Mouse (Mus musculus): ENCODE measurements around the gene Plxna2. TPM values are rescaled to one million over a fixed set of nuclear protein-coding genes. Genes with fewer than 3 reads are reported as not detected.

Gene Plxna2
- polyA plus RNA-seq, 1 experiment from 2014 or later, result 10.3 TPM

DNA sequence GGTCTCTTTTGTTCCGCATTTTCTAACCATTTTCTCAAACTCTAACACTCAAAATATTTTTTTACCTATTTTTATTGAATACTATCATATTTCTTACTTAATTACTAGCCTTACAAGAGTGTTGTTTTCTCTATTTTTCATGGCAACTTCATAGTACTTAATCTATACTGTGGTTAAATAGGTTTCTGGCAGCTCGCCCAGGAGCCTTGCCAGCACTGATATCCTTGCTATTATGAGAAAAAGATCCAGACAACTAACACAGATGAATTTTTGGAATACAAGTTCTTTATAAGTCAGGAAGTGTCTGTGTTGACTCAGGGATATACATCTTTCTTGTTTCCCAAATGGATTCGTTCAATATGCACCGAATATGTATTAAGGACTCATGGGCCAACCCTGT is 229.0 kb downstream of the Plxna2 start:
- H3K36me3 ChIP-seq (ENCODE audit: inconsistent target), result no peaks in the 10 kb centered on the region
- H3K4me3 ChIP-seq (ENCODE audit: inconsistent target), result no peak overlapping the region
- H3K27ac ChIP-seq, result no peak overlapping the region
- 97% methylated on average over 4 of the region's 4 CpGs for WGBS (ENCODE audit: missing documents)
- no peaks in the 10 kb centered on the region for H3K79me2 ChIP-seq (ENCODE audit: inconsistent target)

- no peaks in the 10 kb centered on the region for H3K79me2 ChIP-seq (ENCODE audit: inconsistent target)
- no peaks in the 10 kb centered on the region for H3K36me3 ChIP-seq (ENCODE audit: inconsistent target)
- no peak overlapping the region for H3K4me3 ChIP-seq (ENCODE audit: inconsistent target)
- WGBS (ENCODE audit: missing documents), result 87% methylated on average over 4 of the region's 4 CpGs
- H3K27ac ChIP-seq, result no peak overlapping the region
Observed at GRCm38 (mm10) chr1:194851242-194852064, 233.4 kb downstream of the Plxna2 start.

DNA sequence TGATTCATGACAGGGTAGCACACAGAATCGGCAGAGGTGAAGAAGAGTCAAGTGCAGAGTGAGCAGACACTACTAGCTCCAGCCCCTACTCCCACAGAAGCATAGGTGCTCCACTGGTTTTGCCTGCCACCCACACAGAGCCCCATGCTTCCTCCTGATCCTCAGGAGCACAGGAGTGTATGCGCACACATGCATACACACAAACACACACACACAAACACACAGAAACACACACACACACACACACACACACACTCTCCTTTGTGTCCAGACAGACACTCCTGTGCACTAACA is 234.0 kb downstream of the Plxna2 start:
- H3K79me2 ChIP-seq (ENCODE audit: inconsistent target), result no peaks in the 10 kb centered on the region
- no peak overlapping the region for H3K27ac ChIP-seq
- WGBS (ENCODE audit: missing documents), result 86% methylated on average over 2 of the region's 2 CpGs
- no peak overlapping the region for H3K4me3 ChIP-seq (ENCODE audit: inconsistent target)
- no peaks in the 10 kb centered on the region for H3K36me3 ChIP-seq (ENCODE audit: inconsistent target)
